Mouse (Mus musculus) small intestine, adult 2 months (tissue): ENCODE measurements around the gene Nckipsd. TPM values are rescaled to one million over a fixed set of nuclear protein-coding genes. Genes with fewer than 3 reads are reported as not detected.

ENCODE experiments used
- H3K27ac ChIP-seq: fragments of 200-500 bp; 2 replicates; pipeline ENCODE4 v1.5.1; 2012; ENCODE audit warnings: low read depth, low read length, control low read depth, inconsistent platforms; ENCODE audit not compliant: insufficient read depth
- H3K27me3 ChIP-seq: fragments of 200-500 bp; 2 replicates; pipeline ENCODE4 v1.6.1; 2012; ENCODE audit warnings: mild to moderate bottlenecking, moderate library complexity, low read length, inconsistent platforms; ENCODE audit not compliant: control insufficient read depth, insufficient read depth
- H3K36me3 ChIP-seq: fragments of 200-500 bp; 2 replicates; pipeline ENCODE4 v1.6.1; 2012; ENCODE audit warnings: mild to moderate bottlenecking, low read length, control low read depth, inconsistent platforms; ENCODE audit not compliant: control insufficient read depth, insufficient read depth
- H3K4me1 ChIP-seq: fragments of 200-500 bp; 2 replicates; pipeline ENCODE4 v1.6.1; 2012; ENCODE audit warnings: low read length, inconsistent platforms, mixed read lengths; ENCODE audit not compliant: control insufficient read depth, insufficient read depth, insufficient read length
- H3K4me3 ChIP-seq: fragments of 200-500 bp; 2 replicates; pipeline ENCODE4 v1.5.1; 2012; ENCODE audit warnings: low read depth, mild to moderate bottlenecking, control low read depth, inconsistent platforms, low read length, moderate library complexity
- CTCF ChIP-seq: fragments of 200-500 bp; IDR thresholded peaks from 2 replicates; pipeline ENCODE4 v1.5.1; 2012; ENCODE audit warnings: low read depth, mild to moderate bottlenecking, control low read depth, inconsistent platforms, low read length, moderate library complexity, mixed read lengths; ENCODE audit not compliant: insufficient replicate concordance, insufficient read length; ENCODE audit errors: extremely low read depth
- POLR2A ChIP-seq: fragments of 200-500 bp; IDR thresholded peaks from 2 replicates; pipeline ENCODE4 v1.6.1; 2012; ENCODE audit warnings: low read depth, mild to moderate bottlenecking, control low read depth, inconsistent platforms, low read length, moderate library complexity
- WGBS: fragments of 180-500 bp; shearing (Covaris S2); methylation state at CpG from one replicate; pipeline ENCODE4 v1.1.7; 2018; 5-methylcytosine and 5-hydroxymethylcytosine counted together
- polyA plus RNA-seq: library from polyadenylated mRNA; depleted of rRNA; stranded (reverse); fragments of >200 nt; gene quantifications from 2 replicates; pipeline ENCODE4 v1.2.3, GENCODE M21; 2012; rRNA removed

The Nckipsd gene
- polyA plus RNA-seq, 1 experiment: 13.5 TPM

DNA sequence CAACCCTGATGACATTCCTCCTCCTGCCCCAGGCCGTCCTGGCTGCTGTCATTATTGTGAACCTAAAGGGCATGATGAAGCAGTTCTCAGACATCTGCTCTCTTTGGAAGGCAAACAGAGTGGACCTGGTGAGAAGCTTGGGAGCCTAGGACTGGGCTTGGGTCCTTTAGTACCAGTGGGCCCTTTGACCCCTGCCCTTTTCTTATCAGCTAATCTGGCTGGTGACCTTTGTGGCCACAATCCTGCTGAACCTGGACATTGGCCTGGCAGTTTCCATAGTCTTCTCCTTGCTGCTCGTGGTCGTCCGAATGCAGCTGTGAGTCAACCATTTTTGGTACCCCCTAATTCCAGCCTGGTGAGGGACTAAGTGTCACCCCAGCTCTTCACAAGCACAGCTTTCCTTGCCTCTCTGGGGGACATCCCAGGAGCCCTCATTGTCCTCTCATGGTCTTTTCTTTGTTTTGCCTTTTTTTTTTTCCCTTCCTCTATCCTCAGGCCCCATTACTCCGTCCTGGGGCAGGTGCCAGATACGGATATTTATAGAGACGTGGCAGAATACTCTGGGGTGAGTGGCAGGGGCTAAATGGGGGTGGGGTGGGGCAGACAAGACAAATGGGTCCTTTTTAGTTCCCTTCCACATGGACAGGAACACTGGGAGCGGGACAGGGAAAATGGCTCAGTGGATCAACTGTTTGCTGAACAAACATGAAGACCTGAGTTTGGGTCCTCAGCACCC is 50.8 kb downstream of the Nckipsd start:
- H3K36me3 ChIP-seq: peaks cover 58% of the 10 kb centered on the region
- H3K4me3 ChIP-seq: peak overlapping the region; percentile 97; the same call in 1 of the 2 replicates
- 67% methylated on average over 8 of the region's 8 CpGs for WGBS
- H3K27me3 ChIP-seq: no peaks in the 10 kb centered on the region
- H3K4me1 ChIP-seq: peaks cover 14% of the 10 kb centered on the region
- no peak overlapping the region; the same call in 1 of the 2 replicates for H3K27ac ChIP-seq
- TF ChIP-seq CTCF: no peak
- no peak for TF ChIP-seq POLR2A

Other genes with a start within 250 kb of the Nckipsd start
- gene Impdh2, start 248.1 kb upstream of the Nckipsd start, polyA plus RNA-seq: 23.2 and 52.9 TPM in 2 replicates
- 19.8 and 26.2 TPM in 2 replicates for gene Ndufaf3, start 240.9 kb upstream of the Nckipsd start, polyA plus RNA-seq
- gene Dalrd3, start 238.5 kb upstream of the Nckipsd start, polyA plus RNA-seq: 86.7 and 118 TPM in 2 replicates
- 10.7 and 15.9 TPM in 2 replicates for gene Wdr6, start 229.6 kb upstream of the Nckipsd start, polyA plus RNA-seq
- gene P4htm, start 210.7 kb upstream of the Nckipsd start, polyA plus RNA-seq: 3.8 and 4.8 TPM in 2 replicates
- 13.1 and 22.4 TPM in 2 replicates for gene Arih2, start 159.0 kb upstream of the Nckipsd start, polyA plus RNA-seq
- 19.7 and 26.0 TPM in 2 replicates for gene Slc25a20, start 146.3 kb upstream of the Nckipsd start, polyA plus RNA-seq
- gene Prkar2a, start 119.1 kb upstream of the Nckipsd start, polyA plus RNA-seq: 17.6 and 31.5 TPM in 2 replicates
- gene Ip6k2, start 24.6 kb upstream of the Nckipsd start, polyA plus RNA-seq: 45.0 and 53.8 TPM in 2 replicates
- 1.5 and 1.7 TPM in 2 replicates for gene Celsr3, start 18.0 kb downstream of the Nckipsd start, polyA plus RNA-seq
- gene Slc26a6, start 44.9 kb downstream of the Nckipsd start, polyA plus RNA-seq: 734 and 815 TPM in 2 replicates
- gene Tmem89, start 106.3 kb downstream of the Nckipsd start, polyA plus RNA-seq: 33.6 and 39.0 TPM in 2 replicates
- 991 and 1,216 TPM in 2 replicates for gene Uqcrc1, start 128.3 kb downstream of the Nckipsd start, polyA plus RNA-seq
- 3.4 and 9.7 TPM in 2 replicates for gene Col7a1, start 145.2 kb downstream of the Nckipsd start, polyA plus RNA-seq
- gene Ucn2, start 177.6 kb downstream of the Nckipsd start, polyA plus RNA-seq: 0.23 and 0.56 TPM in 2 replicates
- 53.2 and 121 TPM in 2 replicates for gene Pfkfb4, start 183.4 kb downstream of the Nckipsd start, polyA plus RNA-seq
- 406 and 675 TPM in 2 replicates for gene Shisa5, start 230.2 kb downstream of the Nckipsd start, polyA plus RNA-seq